Mouse (Mus musculus) kidney, adult 8-10 months (tissue): ENCODE results near the gene Cnga3.

ENCODE experiments used
- DNase-seq, 2 experiments: peaks; one replicate each; pipeline ENCODE4 v3.0.0; 2022

The Cnga3 gene

GRCm38 (mm10) chr1:37214144-37214543 lies at the start of gene Cnga3:
TSS of gene Cnga3 (plus strand) at chr1:37214434.
- DNase-seq = no peak

- no peak for DNase-seq
These were observed 48.2 kb upstream of the Cnga3 start for GRCm38 (mm10) chr1:37166066-37166465.

GRCm38 (mm10) chr1:37167918-37168317 lies 46.3 kb upstream of the Cnga3 start:
- no peak for DNase-seq

GRCm38 (mm10) chr1:37177874-37178273 lies 36.4 kb upstream of the Cnga3 start:
- no peak for DNase-seq

GRCm38 (mm10) chr1:37179852-37180251 lies 34.4 kb upstream of the Cnga3 start:
- DNase-seq = no peak

GRCm38 (mm10) chr1:37187050-37187449 lies 27.2 kb upstream of the Cnga3 start:
- no peak for DNase-seq

GRCm38 (mm10) chr1:37194607-37195006 lies 19.6 kb upstream of the Cnga3 start:
- no peak for DNase-seq

- DNase-seq = no peak
These were observed 12.8 kb upstream of the Cnga3 start for GRCm38 (mm10) chr1:37201406-37201805.

- DNase-seq = no peak
These were observed 6.5 kb upstream of the Cnga3 start for GRCm38 (mm10) chr1:37207743-37208142.

GRCm38 (mm10) chr1:37212375-37212774 lies 1.9 kb upstream of the Cnga3 start:
- no peak for DNase-seq

- peak in 1 of 2 experiments; percentile 57 for DNase-seq
These were observed 4.2 kb downstream of the Cnga3 start for GRCm38 (mm10) chr1:37218386-37218785.

GRCm38 (mm10) chr1:37219593-37219992 lies 5.4 kb downstream of the Cnga3 start:
- DNase-seq = no peak

GRCm38 (mm10) chr1:37220134-37220907 lies 6.1 kb downstream of the Cnga3 start:
- DNase-seq = no peak

GRCm38 (mm10) chr1:37222002-37222401 lies 7.8 kb downstream of the Cnga3 start:
- no peak for DNase-seq

GRCm38 (mm10) chr1:37230404-37230803 lies 16.2 kb downstream of the Cnga3 start:
- DNase-seq = no peak

GRCm38 (mm10) chr1:37231295-37231701 lies 17.1 kb downstream of the Cnga3 start:
- DNase-seq = no peak

- DNase-seq = peak in 1 of 2 experiments; percentile 34
These were observed 24.9 kb downstream of the Cnga3 start for GRCm38 (mm10) chr1:37239045-37239635.

- DNase-seq = no peak
These were observed 28.0 kb downstream of the Cnga3 start for GRCm38 (mm10) chr1:37242253-37242652.

GRCm38 (mm10) chr1:37246476-37246875 lies 32.2 kb downstream of the Cnga3 start:
- no peak for DNase-seq

- no peak for DNase-seq
These were observed 34.2 kb downstream of the Cnga3 start for GRCm38 (mm10) chr1:37248406-37248805.

GRCm38 (mm10) chr1:37250643-37251310 lies 36.5 kb downstream of the Cnga3 start:
- DNase-seq = peak; percentile 33 to 83

GRCm38 (mm10) chr1:37258443-37258842 lies 44.2 kb downstream of the Cnga3 start:
- DNase-seq = no peak

- DNase-seq = peak; percentile 24 to 65
These were observed 58.2 kb downstream of the Cnga3 start for GRCm38 (mm10) chr1:37272464-37272863.

GRCm38 (mm10) chr1:37286556-37286955 lies 72.3 kb downstream of the Cnga3 start:
- no peak for DNase-seq
